Mouse (Mus musculus): ENCODE measurements around the gene Flrt1.

DNA sequence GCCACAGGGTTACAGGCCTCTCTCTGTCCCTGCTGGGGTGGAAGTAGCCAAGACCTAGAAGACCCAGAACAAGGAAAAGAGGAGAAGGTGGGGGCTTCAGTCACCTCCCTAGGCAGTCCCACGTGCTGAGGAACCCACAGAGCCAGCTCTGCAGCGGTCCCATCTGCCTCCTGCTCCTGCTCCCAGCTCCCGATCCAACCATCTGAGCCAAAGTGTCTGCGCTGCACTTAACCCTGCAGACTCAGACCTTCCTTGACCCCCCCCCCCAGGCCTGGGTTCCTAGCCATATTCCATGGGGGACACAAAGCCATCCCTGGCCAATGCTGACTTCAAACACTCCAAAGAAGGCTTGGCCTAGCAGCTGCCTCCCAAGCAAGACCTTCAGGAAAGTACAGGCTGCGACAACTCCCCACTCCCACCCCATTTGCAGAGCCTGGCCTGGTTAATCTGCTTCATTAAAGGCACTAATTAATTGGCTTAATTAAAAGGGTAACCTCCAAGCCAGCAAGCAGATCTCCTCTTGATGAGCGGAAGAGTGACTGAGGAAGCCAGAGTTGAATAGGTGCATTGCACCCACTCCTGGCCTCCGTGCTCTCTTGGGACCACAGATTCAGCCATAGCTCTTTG is 45.9 kb upstream of the Flrt1 start:
- no peak for TF ChIP-seq MYOG (IDR thresholded peaks at IDR 0.05; ENCODE audit: control insufficient read depth in 1 of 3, insufficient read depth in 1 of 3, insufficient read length in 2 of 3, low read depth in 2 of 3)
- TF ChIP-seq POLR2AphosphoS2 (IDR thresholded peaks at IDR 0.05; ENCODE audit: insufficient read length, low read depth): no peak
- no peak for TF ChIP-seq USF1 (IDR thresholded peaks at IDR 0.05; ENCODE audit: low read depth)
- no peak for TF ChIP-seq POLR2A (IDR thresholded peaks at IDR 0.05; ENCODE audit: insufficient read length, low read depth)
- no peak for TF ChIP-seq TCF12 (IDR thresholded peaks at IDR 0.05; ENCODE audit: insufficient read depth, poor library complexity, severe bottlenecking)
- no peak for TF ChIP-seq TCF3 (IDR thresholded peaks at IDR 0.05; ENCODE audit: insufficient read length, low read depth)
- no peak for TF ChIP-seq MAX (IDR thresholded peaks at IDR 0.05; ENCODE audit: low read depth)
